Mouse (Mus musculus) adrenal gland, postnatal 25 days (tissue): ENCODE results near the gene Lsm5. TPM values are rescaled to one million over a fixed set of nuclear protein-coding genes. Genes with fewer than 3 reads are reported as not detected.

ENCODE experiments used
- DNase-seq: peaks from one replicate; pipeline ENCODE4 v3.0.0; 2021; ENCODE audit warnings: mixed read lengths
- long read RNA-seq: library from polyadenylated mRNA; stranded (forward); transcript quantifications from one replicate; pipeline ENCODE4 v2.0.0, GENCODE M21; 2021
- total RNA-seq: library from RNA; stranded (reverse); gene quantifications from 2 replicates; pipeline ENCODE4 v1.2.3, GENCODE M21; 2021

Lsm5 gene
- total RNA-seq = 24.1 and 28.7 TPM in 2 replicates
- long read RNA-seq, transcript Lsm5-201 (5 exons, 494 nt) = major isoform, 10 of 11 reads
- long read RNA-seq, partial matches to known transcripts = 0 of 11 reads
- long read RNA-seq, other reads (novel, unspliced or antisense) = 1 of 11 reads

DNA sequence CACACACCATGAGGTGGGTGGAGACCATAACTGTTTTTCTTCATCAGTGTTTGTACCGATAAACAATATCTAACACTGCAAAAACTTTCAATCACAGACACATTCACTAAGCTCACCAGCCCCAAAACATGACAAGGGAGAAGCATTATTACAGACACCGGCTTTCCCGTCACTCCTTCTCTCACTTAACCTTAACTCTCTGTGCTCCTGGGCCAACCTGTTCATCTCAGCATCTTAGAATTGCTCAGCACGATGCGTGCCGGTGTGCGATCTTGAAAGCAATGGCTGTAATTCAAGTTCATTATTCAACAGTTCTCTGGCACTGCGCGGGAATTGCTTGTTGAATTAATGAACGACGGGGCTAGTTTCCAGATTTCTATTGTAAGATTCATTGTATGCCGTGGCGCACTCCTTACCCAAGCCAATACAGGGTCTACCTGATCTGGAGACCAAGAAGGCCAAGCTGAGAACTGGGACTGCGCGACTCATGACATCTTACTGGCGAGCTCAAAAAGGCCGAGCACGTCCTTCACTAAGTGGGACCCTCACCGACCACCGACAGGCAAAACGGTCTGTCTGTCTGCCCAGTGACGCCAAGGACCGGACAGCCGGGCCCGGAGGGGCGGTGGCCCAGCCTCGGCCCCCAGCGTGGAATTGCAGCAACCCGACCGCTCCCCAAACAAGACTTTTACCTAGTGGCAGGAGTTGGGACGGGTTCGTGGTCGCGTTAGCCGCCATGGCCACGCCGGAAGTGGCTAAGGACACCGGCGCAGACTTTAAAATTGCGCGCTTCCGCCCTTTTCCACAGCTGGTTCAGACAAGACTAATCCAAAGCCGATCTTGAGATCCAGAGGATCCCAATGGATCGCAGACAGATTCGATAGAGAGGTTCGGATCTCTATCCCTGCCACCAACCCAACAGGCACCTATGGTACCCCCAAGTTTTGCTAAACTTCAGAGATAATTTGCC is at the start of gene Lsm5:
TSS of gene Lsm5 (minus strand) at position 780 of the 970 bp plus-strand sequence.
- peak; percentile 77 for DNase-seq

- DNase-seq = no peak
These were observed 49.2 kb upstream of the Lsm5 start for GRCm38 (mm10) chr6:56753719-56754118.

GRCm38 (mm10) chr6:56745950-56746543 is 41.5 kb upstream of the Lsm5 start:
- DNase-seq = no peak

DNA sequence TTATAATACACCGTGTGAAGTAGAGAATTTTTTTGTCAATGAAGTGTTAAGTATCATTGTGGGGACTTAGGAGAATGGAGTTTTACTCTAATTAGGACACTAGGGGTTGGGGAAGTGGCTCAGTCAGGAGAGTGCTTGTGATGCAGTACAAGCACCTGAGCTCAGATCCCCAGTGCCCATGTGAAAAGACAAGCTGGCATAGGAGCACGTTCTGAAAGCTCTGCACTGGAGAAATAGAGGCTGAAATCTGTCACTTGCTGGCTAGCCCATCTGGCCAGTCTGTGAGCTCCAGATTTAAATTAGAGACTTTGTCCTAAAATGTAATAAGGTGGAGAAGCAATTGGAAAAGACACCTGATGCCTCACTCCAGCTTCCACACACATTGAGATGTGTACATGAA is 28.0 kb upstream of the Lsm5 start:
- no peak for DNase-seq

DNA sequence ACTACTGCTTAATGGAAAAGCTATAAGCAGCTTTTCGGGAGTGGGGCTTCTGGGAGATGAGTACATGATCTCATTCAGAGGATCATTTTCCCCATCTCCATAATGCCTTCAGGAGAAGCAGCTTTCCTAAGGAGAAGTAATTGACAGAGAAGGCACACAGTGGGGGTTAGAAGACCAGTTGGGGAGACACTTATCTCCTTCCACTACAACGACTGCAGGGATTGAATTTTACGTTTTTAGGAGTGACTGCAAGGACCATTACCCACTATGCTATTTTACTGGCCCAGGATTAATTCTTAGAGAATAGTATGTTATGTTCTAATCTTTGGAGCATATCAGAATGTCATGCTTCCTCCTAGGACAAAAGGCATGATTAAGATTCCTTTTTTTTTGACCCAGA is 16.4 kb upstream of the Lsm5 start:
- no peak for DNase-seq

GRCm38 (mm10) chr6:56719071-56719470 is 14.6 kb upstream of the Lsm5 start:
- DNase-seq = no peak

GRCm38 (mm10) chr6:56715270-56715666 is 10.8 kb upstream of the Lsm5 start:
- peak; percentile 28 for DNase-seq

DNA sequence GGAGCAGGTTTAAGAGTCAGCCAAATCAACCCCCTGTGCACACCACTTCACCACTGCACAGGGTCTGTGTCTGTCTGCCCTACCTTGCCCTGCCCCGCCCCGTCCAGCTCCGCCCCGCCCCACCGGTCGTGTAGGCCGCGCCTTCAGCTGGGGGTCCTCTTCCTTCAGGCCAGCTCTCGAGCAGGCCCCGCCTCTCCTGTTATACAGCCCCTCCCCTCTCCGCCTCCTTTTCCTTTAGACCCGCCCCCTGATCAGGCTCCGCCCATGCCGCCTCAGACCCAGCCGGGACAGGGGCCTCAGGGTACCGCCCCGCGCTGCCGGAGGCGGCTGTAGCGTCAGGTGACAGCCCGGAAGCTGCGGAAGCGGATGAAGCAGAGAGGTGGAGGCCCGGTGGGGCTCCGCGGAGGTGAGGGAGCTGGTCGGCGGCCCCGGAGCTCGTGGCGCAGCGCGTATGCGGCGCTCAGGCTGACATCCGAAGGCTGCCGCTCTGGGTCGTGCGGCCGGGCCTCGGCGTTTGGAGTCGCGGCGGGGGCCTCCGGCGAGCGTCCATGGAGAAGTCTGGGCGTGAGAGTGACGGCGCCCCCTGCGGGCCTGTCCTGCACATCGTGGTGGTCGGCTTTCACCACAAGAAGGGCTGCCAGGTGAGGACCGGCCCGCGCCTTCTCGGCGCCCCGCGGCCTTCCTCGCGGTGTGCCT is 10.2 kb upstream of the Lsm5 start, which contains the start of gene Avl9:
TSS of gene Avl9 (plus strand) at position 326 of the 696 bp plus-strand sequence.
- peak; percentile 97 for DNase-seq

GRCm38 (mm10) chr6:56714186-56714573 is 9.7 kb upstream of the Lsm5 start:
- DNase-seq = no peak

DNA sequence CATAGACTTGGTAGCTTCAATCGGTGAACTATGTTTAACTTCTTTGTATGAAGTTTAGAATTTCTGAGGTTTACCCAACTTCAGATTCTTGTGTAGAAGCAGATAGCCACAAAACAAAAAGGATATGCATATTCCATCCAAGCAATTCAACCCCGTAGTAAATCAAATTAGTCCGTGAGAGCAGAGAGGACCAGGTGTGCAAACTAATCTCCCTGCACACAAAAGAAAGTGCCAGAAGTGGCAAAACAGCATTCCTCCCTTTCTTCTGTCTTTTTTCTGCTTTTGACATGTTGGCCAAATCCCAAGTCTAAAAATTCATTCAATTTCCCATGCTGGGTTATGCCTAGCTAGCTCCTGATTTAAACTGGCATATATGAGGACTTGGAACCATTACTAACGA is 12.1 kb downstream of the Lsm5 start:
- no peak for DNase-seq

GRCm38 (mm10) chr6:56691205-56691604 is 13.3 kb downstream of the Lsm5 start:
- DNase-seq = peak; percentile 54

DNA sequence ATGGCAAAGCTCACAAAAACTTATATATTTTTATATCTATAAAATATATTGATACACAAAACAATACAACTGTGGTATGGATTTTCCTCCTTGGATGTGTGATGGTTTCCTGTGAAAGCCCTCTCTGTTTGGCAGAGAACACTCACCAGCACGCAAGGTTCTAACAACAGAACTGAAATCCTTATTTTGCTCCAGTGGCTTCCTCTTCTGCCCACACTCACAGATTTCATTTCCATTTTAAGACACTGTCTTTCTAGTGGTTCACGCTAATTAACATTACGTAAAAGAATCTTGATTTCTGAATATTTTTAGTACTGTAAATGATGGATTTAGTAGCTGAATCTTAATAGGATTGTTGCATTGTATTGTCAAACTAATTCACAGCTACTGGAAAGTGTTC is 16.3 kb downstream of the Lsm5 start:
- DNase-seq = no peak

- no peak for DNase-seq
These were observed 40.1 kb downstream of the Lsm5 start for GRCm38 (mm10) chr6:56664410-56664809.

GRCm38 (mm10) chr6:56655393-56655792 is 49.1 kb downstream of the Lsm5 start:
- DNase-seq = no peak

DNA sequence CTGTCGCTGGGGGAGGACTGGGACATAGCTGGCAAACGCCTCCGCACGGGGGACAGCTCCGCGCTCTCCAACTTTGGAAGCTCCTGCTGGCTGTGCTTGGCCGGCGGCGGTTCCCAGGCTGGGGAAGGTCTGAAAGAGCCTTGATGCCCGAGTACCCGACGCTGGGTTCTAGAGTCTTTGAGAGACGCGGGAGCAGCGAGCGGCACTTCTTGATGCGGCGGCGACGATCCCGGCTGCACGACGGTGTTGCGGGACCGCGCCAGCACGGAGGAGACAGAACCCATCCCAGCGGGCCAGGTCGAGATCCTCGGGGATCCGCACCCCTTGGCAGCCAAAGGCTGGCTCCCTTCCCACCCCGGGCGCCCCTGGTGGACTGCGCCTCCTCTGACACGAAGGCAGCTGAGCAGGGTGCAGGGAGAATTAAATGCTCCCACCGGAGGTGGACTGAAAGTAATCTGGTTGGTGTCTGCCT is 52.4 kb downstream of the Lsm5 start:
- peak; percentile 8 for DNase-seq

Other genes starting within 250 kb of the Lsm5 start
- gene Pde1c, start 135.6 kb downstream of the Lsm5 start, total RNA-seq = 0.18 TPM in 1 of 2 replicates, not detected in the other
- 26.8 and 31.1 TPM in 2 replicates for gene Avl9, start 10.2 kb upstream of the Lsm5 start, total RNA-seq
- gene Kbtbd2, start 93.1 kb upstream of the Lsm5 start, total RNA-seq = 36.3 and 36.9 TPM in 2 replicates
- 52.4 and 66.4 TPM in 2 replicates for gene Fkbp9, start 127.3 kb upstream of the Lsm5 start, total RNA-seq
- gene Nt5c3, start 219.2 kb upstream of the Lsm5 start, total RNA-seq = 20.6 and 23.0 TPM in 2 replicates
- gene Vmn1r4, start 219.3 kb upstream of the Lsm5 start, total RNA-seq = 0.62 and 0.76 TPM in 2 replicates